Mouse (Mus musculus): ENCODE results near the gene Slc15a2.

- TF ChIP-seq CTCF (IDR thresholded peaks at IDR 0.05; ENCODE audit: low read depth, low read length) (no peak), POLR2A (IDR thresholded peaks at IDR 0.05; ENCODE audit: borderline replicate concordance, low read depth, low read length) (no peak)
Observed at GRCm38 (mm10) chr16:36747068-36747467, 37.7 kb downstream of the Slc15a2 start.
